Mouse (Mus musculus): ENCODE results near the gene Camkmt. TPM values are rescaled to one million over a fixed set of nuclear protein-coding genes. Genes with fewer than 3 reads are reported as not detected.

Gene Camkmt
- polyA plus RNA-seq, 2 experiments: 4.2 to 11.0 TPM

DNA sequence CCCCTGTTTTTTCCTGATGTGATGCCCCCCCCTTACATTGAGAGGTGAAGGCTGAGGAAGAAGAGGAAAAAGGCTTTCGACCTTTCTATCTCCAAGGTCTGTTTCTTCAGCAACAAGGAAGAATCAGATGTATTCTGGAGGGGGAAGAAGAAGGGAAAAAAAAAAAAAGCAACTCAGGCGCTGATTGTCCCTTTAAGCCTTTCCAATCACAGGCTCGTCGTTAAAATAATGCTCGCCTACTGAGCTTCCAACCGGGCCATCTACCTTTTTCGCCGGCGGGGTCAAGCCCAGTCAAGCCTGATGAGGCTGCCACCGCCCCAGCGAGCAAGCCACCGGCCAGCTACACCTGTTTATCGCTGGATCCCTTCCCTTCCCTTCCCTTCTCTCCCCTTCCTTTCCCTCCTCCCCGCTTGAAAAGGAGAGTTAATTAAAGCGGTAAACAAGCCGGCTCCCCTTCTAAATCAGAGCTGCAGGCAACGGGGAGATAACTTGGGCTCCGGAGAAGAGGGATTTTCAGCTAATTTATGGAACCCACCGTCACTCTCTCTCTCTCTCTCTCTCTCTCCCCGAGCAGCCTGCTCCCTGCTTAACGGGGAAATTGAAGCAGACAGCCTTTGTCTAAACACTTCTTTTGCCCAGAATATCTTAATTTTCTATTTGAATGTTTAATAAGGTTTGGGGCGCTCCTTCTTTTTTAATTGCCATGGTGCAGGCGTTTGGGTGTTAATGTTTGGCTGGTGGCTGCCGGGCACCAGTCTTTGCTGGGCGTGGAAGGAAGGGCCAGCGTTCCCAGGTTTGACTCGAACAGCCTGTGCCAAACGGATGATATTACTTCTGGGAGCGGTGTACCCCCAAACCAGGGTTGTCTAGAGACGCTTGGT lies 395.0 kb downstream of the Camkmt start:
- ATAC-seq (ENCODE audit: low FRiP score, low read depth) (no peak), DNase-seq (ENCODE audit: low spot score) (no peak)
- under 1% methylated on average over 30 of the region's 30 CpGs for WGBS
- no peak for TF ChIP-seq POLR2A (IDR thresholded peaks at IDR 0.05; ENCODE audit: borderline replicate concordance, extremely low read depth, insufficient read depth, insufficient read length)
- Histone ChIP-seq H3K4me1 (ENCODE audit: control insufficient read depth, insufficient read depth, low read length) (no peaks in the 10 kb centered on the region), H3K9ac (ENCODE audit: low read depth, low read length, severe bottlenecking) (no peak overlapping the region), H3K4me2 (replicated peaks; ENCODE audit: low read depth, low read length, severe bottlenecking) (no peak overlapping the region), H3K27me3 (ENCODE audit: control insufficient read depth, insufficient read depth, low read length) (peaks cover 95% of the 10 kb centered on the region), H3K9me3 (ENCODE audit: control insufficient read depth, low read length) (no peaks in the 10 kb centered on the region), H3K27ac (replicated peaks; ENCODE audit: low read depth, low read length) (no peak overlapping the region), H3K36me3 (ENCODE audit: control insufficient read depth, insufficient read depth, low read length) (no peaks in the 10 kb centered on the region), H3K4me3 (replicated peaks; ENCODE audit: low read length) (no peak overlapping the region; the same call in 1 of the 2 replicates)

DNA sequence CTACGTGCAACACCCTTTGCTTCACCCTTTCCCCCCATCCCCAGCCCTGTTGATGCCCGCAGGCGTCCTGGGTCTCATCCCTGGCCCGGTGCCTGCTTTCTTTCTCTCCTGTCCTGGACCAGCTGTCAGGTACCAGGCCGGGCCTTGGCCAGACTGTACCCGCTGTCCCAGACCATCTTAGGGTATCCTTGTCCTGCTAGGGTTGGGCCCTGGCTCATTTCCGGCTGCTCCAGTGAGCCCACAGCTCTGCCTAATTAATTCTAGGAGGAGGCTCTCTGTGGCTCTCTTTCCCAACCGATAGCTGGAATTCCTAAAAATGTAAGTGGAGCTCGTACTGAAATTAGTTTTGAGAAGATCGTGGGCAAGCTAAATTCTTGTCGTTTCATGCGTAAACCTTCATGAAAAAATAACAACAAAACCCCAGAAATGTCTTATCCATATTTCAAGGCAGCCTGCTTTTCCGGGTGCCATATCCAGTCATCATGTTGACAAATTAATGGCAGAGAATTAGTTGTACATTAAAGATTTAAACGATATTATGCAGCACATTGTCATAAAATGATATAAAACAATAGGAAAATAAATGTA lies 395.7 kb downstream of the Camkmt start:
- peak overlapping the region; percentile 13 for H3K4me3 ChIP-seq (replicated peaks; ENCODE audit: low read length)

DNA sequence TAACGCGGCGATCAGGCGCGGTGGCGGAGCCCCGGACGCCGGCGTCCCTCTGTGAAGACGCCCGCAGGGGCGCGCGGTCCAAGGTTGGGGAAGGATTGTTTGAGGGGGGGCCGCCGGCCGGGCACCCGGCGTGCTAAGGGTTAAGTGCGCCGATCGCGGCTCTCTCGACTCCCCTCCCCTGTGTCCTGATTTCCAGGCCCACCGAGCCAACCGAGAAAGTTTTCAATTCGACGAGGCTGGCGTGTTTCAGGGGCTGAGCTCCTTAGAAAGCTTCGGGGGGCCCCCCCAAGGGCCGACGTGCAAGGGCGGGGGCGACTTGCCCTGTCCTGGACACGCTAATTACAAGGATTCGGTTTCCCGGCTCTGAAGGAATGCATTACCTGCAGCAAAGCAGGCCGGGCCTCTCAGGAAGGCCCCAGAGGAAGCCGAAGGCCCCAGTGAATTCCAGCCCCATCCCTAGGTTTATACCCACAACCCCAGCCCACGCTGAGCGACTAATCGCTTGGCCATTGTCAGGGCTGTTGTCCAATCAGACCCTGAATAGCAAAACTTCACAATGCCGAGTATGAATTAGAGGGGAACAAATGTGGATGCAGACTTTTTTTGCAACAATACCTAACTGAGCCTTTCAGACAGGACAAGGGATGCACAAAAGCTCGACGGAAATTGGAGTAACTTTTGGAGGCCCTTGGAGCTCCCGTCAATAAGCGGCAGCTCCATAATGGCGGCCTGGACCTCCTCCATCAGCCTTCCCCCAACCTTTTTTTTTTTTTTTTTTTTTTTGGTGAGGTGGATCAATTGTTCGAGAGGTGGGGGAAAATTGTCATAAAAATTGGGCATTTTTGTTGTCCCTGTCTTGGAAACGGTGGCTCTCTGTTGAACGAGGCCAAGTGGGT lies 396.5 kb downstream of the Camkmt start:
- WGBS: 2% methylated on average over 52 of the region's 52 CpGs
- Histone ChIP-seq H3K4me1 (ENCODE audit: control insufficient read depth, insufficient read depth, low read length) (no peaks in the 10 kb centered on the region), H3K27ac (replicated peaks; ENCODE audit: low read depth, low read length) (no peak overlapping the region), H3K36me3 (ENCODE audit: control insufficient read depth, insufficient read depth, low read length) (no peaks in the 10 kb centered on the region), H3K27me3 (ENCODE audit: control insufficient read depth, insufficient read depth, low read length) (peaks cover 95% of the 10 kb centered on the region), H3K9me3 (ENCODE audit: control insufficient read depth, low read length) (no peaks in the 10 kb centered on the region), H3K4me3 (replicated peaks; ENCODE audit: low read length) (peak overlapping the region; percentile 13), H3K4me2 (replicated peaks; ENCODE audit: low read depth, low read length, severe bottlenecking) (peak overlapping the region; percentile 22), H3K9ac (ENCODE audit: low read depth, low read length, severe bottlenecking) (no peak overlapping the region)
- ATAC-seq (ENCODE audit: low FRiP score, low read depth) (no peak), DNase-seq (ENCODE audit: low spot score) (no peak)
- no peak for TF ChIP-seq POLR2A (IDR thresholded peaks at IDR 0.05; ENCODE audit: borderline replicate concordance, extremely low read depth, insufficient read depth, insufficient read length)

More for the DNA sequence above, 395.7 kb downstream of the Camkmt start:
- no peak overlapping the region for H3K27ac ChIP-seq (replicated peaks; ENCODE audit: low read depth, low read length)
- no peak overlapping the region for H3K9ac ChIP-seq (ENCODE audit: low read depth, low read length, severe bottlenecking)
- H3K9me3 ChIP-seq (ENCODE audit: control insufficient read depth, low read length): no peaks in the 10 kb centered on the region
- no peak for TF ChIP-seq POLR2A (IDR thresholded peaks at IDR 0.05; ENCODE audit: borderline replicate concordance, extremely low read depth, insufficient read depth, insufficient read length)
- H3K4me2 ChIP-seq (replicated peaks; ENCODE audit: low read depth, low read length, severe bottlenecking): peak overlapping the region; percentile 22; the same call in 1 of the 2 replicates
- 3% methylated on average over 14 of the region's 14 CpGs for WGBS
- no peaks in the 10 kb centered on the region for H3K4me1 ChIP-seq (ENCODE audit: control insufficient read depth, insufficient read depth, low read length)
- DNase-seq (ENCODE audit: low spot score): no peak
- H3K36me3 ChIP-seq (ENCODE audit: control insufficient read depth, insufficient read depth, low read length): no peaks in the 10 kb centered on the region
- peaks cover 95% of the 10 kb centered on the region for H3K27me3 ChIP-seq (ENCODE audit: control insufficient read depth, insufficient read depth, low read length)
- ATAC-seq (ENCODE audit: low FRiP score, low read depth): no peak

DNA sequence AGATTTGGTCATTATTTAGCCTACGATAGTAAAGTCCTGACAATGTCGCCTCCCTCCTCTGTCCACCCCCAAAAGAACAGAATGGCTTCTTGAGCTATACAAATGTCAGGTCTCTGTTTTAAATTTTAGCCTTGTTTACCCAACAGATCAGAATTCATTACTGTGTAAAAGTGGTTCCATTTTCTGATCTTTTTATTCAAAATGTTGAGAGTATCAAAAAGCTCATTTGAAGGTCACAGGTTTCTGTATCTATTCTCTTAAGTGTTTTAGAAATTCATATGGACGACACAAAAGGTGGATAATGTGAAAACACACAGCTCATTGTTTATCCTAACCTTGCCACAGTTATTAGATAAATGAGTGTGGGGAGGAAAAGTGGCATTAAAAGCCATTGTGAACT lies 397.2 kb downstream of the Camkmt start:
- no peak overlapping the region for H3K9ac ChIP-seq (ENCODE audit: low read depth, low read length, severe bottlenecking)
- no peak overlapping the region for H3K27ac ChIP-seq (replicated peaks; ENCODE audit: low read depth, low read length)
- no peak for DNase-seq (ENCODE audit: low spot score)
- no peak overlapping the region for H3K4me2 ChIP-seq (replicated peaks; ENCODE audit: low read depth, low read length, severe bottlenecking)
- H3K27me3 ChIP-seq (ENCODE audit: control insufficient read depth, insufficient read depth, low read length): peaks cover 95% of the 10 kb centered on the region
- no peak for TF ChIP-seq POLR2A (IDR thresholded peaks at IDR 0.05; ENCODE audit: borderline replicate concordance, extremely low read depth, insufficient read depth, insufficient read length)
- no peaks in the 10 kb centered on the region for H3K36me3 ChIP-seq (ENCODE audit: control insufficient read depth, insufficient read depth, low read length)
- ATAC-seq (ENCODE audit: low FRiP score, low read depth): no peak
- no peaks in the 10 kb centered on the region for H3K4me1 ChIP-seq (ENCODE audit: control insufficient read depth, insufficient read depth, low read length)
- no peaks in the 10 kb centered on the region for H3K9me3 ChIP-seq (ENCODE audit: control insufficient read depth, low read length)
- WGBS: 41% methylated on average over 3 of the region's 3 CpGs
- no peak overlapping the region for H3K4me3 ChIP-seq (replicated peaks; ENCODE audit: low read length)
